Mouse (Mus musculus) urinary bladder, adult 18-20 months (tissue): ENCODE measurements around the gene Pkd2.
A peak's percentile ranks its signal among the peaks of the same experiment; 100 is the strongest.

ENCODE experiments used
- DNase-seq, 2 experiments: peaks; one replicate each; pipeline ENCODE4 v3.0.0; 2022; ENCODE audit warnings: low spot score in 2 of 2, mixed read lengths in 2 of 2

Pkd2 gene

DNA sequence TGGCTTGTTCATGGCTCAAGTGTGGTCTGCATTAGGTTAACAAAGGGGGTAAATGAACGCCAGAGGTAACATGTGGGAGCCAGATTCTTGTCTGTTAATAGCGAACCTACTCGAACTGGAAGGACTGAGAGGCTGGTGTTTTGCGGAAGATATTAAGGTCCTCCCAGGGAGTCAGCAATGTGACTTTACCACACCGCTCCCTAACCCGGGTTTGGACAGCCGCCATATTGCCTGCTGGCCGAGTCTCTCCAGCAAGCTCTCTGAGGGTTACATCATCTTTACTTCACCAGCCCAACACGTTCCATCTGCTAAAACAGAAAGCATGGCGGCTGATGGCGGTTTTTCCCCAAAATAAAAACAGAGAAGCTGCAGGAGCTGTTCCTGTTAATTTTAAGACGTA is 6.5 kb downstream of the Pkd2 start:
- peak in 1 of 2 experiments; percentile 72 for DNase-seq

DNA sequence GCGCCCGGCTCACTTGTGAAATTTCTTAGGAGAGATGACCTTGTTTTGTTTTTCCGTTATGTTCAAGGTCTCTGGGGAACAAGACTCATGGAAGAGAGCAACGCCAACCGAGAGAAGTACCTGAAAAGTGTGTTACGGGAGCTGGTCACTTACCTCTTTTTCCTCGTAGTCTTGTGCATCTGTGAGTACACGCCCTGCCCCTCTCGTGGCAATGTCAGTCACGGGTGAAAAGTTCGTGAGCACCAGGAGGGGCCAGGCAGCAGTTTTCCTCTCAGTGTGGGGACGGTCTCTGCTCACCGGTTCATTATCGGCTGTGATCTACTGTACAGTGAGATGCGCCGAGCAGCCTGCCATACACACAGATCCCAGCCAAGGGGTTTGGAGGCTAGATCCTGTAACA is 7.6 kb downstream of the Pkd2 start:
- no peak for DNase-seq

DNA sequence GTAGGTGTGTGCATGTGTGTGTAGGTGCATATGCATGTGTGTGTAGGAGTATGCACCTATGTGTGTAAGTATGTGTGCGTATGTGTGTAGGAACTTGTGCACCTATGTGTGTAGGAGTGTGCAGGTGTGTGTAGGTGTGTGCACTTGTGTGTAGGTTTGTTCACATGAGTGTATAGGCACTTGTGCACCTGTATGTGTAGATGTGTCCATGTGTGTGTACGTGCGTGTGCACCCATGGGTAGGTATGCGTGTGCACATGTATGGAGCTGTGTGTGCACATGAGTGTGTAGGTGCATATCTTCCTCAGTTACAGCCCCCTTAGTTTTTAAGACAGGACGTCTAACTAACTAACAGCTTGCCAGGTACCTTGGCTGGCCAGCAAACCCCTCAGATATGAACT is 9.3 kb downstream of the Pkd2 start:
- no peak for DNase-seq

DNA sequence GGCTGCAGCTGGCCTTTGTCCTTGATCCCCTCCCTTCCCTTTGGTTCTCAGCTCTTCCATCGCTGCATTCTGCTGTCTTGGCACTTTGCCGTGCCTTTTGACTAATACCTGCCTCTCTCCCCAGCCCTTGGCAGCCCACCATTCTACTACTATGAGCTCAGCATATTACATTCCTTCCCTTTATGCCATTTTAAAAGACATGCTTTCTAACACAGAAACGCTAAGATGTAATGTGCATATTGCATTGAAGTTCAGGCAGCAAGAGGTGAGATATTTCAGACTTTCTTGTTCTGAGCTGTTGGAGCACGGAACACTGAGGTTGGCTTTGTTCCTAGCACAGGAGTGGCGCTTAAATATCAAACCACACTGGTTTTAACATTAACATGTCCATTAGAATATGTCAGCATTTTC is 11.7 kb downstream of the Pkd2 start:
- DNase-seq, result no peak

DNA sequence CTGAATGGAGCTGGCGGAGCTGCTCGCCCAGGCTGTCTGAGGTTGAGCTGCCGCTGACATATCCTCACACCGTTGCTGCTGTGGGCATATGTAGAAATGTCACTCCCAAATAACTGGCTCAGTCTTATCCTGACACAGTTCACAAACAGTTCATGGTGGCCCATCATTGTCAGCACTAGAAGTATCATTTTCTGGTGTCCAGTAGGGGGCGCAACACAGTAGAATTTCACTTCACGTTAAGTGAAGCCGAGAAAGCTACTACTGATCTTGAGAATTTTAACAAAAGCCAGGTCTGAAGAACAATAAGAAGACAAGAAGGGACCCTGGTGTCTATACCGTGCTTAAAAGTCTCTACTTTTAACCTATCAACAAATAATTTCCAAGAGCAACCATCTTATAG is 13.1 kb downstream of the Pkd2 start:
- DNase-seq, result no peak

DNA sequence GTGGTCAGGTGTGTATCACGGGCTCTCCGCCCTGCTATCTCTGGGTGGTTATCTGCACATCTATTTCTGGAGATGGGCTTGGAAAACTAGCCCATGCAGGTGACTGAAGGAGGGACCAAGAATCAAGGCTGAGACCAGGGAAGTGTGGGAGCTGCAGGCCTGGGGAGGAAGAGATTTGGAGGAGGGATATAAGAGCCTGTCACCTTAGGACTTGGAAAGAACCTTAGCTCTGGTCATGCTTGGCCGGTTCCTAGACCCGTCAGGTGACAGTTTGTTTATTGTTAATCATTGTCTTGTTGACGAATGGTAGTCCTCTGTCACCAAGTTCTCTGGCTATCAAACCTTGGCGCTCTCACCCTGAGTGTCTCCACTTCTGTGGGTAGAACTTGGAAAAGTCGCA is 21.1 kb downstream of the Pkd2 start:
- no peak for DNase-seq

DNA sequence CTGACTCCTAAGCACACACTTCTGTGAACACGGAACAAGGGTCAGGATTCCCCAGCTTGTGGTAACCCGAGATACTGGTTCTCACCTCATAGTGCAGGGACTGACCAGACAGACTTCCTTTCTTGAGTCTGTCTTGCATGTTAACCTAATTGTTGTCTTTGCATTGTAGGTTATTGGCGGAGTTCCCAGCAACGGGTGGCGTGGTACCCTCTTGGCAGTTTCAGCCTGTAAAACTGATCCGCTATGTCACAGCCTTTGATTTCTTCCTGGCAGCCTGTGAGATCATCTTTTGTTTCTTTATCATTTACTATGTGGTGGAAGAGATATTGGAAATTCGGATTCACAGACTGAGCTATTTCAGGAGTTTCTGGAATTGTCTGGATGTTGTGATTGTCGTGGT is 23.6 kb downstream of the Pkd2 start:
- no peak for DNase-seq

DNA sequence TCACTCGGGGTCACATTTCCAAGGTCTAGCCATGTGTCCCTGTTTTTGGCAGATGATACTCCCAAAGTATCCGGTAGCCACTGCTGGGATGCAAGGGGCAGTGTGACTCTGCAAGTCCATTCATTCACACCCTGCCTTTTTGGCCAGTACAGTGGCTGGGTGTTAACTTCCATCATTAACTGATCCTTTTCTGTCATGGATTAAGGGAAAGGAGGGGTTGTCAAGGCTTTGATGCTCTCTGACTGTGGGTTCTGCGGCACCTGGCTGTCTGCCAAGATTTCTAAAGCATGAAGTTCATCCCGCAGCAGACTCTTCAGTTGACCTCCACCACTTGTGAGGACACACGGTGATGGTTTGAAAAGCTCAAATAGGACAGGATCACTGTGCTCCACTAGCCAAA is 32.3 kb downstream of the Pkd2 start:
- DNase-seq, result no peak

DNA sequence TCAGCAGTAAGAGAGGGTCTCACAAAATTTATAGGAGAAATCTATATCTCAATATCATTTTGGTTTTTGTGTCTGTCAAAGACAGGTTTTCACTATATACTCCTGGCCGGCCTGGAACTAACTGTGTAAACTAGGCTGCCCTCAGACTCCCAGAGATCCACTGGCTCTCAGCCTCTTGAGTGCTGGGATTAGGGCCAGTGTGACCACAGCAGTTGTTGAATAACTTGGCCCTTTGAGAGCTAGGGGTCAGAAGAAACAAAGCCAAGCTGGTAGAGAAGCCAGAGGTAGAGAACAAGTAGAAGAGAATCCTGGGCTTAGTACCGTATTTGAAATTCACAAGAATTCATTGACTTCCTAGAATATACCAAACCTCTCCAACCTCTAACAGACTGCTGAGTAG is 45.6 kb downstream of the Pkd2 start:
- DNase-seq, result no peak

DNA sequence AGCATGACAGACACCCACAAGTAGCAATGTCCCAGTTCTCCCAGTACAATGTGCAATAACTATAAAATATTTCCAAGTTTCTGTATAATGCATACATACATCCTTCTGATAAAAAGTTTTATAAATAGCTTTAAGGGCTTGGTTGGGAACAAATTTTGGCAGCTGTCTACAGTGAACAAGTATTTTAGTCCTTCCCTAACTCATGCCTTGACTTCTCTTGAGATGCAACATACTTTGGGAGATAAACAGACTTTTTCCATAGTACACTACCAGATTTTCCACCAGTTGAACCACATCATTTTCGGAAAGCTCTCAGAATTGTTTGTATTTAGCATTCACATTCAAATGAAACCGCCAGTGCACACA is 48.6 kb downstream of the Pkd2 start:
- no peak for DNase-seq

DNA sequence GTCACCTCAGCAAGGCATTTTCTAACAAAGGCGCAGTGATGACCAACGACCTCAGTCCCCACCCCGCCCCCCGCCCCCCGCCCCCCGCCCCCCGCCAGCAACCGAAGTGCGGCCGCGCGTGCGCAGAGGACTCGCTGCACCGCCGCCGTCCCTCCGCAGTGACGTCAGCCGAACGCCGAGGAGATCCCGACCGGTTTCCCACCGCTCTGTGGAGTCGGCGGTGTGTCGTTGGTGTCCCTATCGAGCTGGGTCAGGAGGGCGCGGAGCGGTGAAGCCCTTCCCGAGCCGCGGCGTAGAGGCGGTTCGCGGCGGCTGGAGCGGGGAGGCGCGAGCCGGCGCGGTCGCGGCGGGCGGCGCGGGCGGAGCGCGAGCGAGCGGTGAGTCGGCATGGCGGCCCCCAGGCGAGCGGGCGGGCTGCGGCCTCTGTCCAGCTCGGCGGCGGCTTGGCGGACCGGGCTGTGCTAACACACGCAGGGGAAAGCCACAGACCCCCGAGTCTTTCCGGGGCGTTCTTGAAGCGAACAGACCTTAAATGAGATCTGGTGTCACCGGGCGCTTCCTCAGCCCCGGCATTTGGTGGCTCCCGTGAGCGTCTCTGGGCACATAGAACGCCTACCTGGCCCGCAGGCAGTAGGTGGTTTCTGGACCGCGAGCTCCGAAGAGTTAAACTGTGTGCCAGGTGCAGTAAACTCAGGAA is 49.1 kb downstream of the Pkd2 start, which contains the start of gene BC005561:
Gene BC005561 (plus strand): TSS at position 158 of the 697 bp plus-strand sequence.
- DNase-seq, result peak; percentile 61 to 89

DNA sequence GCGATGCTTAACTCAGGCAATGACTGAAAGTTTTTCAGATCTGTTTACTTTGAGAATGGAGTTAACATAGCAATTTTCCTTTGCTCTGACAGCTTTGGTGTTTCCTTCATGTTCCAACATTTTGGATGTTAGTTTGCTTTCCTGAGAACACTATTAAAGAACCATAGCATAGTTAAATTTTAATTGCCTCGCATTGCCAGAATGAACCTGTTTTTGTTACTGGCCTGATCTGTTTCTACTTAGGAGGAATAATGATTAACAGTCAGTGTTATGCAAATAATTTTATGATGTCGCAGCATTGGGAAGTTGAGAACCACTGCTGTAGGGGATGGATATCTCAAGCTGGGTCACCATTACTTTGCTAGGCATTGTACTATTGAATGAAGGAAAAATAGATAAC is 52.0 kb downstream of the Pkd2 start:
- DNase-seq, result no peak

DNA sequence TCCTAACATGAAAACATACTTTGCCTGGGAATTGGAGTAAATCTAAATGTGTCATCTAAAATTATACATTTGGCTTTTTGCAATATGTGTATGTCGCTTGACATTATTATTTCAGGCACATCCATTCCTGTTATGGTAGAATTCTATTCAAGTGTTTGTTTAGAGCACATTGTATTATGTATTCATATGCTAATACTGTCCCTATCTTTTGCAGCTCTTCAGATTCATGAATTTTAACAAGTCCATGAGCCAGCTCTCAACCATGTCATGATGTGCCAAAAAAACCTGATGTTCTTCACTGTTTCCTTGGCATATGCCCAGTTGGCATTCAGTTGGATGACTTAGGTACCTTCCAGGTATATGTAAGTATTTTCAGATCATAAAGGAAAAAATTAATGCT is 79.4 kb downstream of the Pkd2 start:
- DNase-seq, result no peak

DNA sequence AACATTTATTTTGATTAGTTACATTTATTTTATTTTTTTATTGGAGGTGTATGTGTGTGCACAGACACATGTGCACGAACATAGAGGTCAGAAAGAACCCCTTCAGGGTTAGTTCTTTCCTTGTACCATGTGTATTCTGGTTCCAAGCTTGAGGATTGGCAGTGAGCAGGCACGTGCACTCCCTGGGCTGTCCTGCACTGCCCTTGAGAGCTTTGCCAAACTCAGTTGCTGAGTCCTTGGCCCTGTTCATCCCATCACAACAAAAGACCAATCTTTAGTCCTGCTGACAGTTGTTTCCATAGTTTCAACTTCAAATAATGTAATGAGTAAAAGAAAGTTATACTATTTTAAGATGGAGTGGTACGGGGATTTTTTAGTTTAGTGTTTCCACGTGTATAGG is 80.1 kb downstream of the Pkd2 start:
- DNase-seq, result no peak
